Mouse (Mus musculus): ENCODE results near the gene 6430571L13Rik. TPM values are rescaled to one million over a fixed set of nuclear protein-coding genes. Genes with fewer than 3 reads are reported as not detected.

Gene 6430571L13Rik
- polyA plus RNA-seq, 1 experiment from 2014 or later, result 0.28 TPM

DNA sequence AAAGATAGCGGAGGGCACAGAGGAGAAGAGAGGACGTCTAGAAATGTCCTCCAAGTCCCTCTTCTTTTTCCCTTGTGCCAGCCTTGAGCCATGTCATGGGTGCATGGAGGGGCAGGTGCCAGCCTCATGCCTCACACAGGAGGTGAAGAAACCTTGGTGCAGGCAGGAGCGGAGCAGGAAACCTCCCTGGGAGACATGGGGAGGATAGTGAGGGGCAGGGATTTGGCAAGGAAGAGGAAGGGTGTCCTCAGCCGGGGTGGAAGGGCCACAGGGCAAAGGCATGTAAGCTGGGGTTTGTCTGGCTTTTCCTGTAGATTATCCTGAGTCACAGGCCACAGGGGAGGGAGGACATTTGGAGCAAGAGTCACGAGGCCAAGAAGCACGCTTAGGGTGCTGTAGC is 3.6 kb downstream of the 6430571L13Rik start:
- H3K4me3 ChIP-seq (replicated peaks), result no peak overlapping the region
- no peaks in the 10 kb centered on the region for H3K27me3 ChIP-seq (replicated peaks)
- H3K36me3 ChIP-seq, result no peaks in the 10 kb centered on the region
- 0 out of 2 replicates have a peak, but pooled peaks cover 4% of the 10 kb centered on the region for H3K4me1 ChIP-seq
- ATAC-seq (ENCODE audit: insufficient read depth, low FRiP score, low read depth), result no peak
- H3K4me2 ChIP-seq, result no peak overlapping the region
- WGBS, result 63% methylated on average over 6 of the region's 6 CpGs
- no peaks in the 10 kb centered on the region for H3K9me3 ChIP-seq
- no peak overlapping the region for H3K9ac ChIP-seq
- H3K27ac ChIP-seq, result no peak overlapping the region

DNA sequence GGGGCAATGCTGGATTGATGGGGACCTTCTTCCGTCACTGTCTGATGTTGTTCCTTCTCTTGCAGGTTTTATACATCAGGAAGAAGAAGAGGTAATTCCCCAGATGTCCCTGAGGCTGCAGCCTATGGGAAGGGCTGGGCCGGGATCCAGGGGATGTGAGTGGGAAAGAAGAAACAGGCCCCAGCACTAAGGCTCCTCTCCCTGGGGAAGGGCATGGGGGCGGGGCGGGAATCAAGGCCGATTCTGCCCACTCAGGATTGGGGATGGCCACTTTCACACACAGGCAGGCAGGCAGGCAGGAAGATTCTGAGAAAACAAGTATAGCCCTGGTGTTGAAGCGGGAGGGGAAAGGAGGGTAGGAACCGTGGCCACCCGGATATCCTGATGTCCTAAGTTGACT is 5.7 kb downstream of the 6430571L13Rik start:
- Histone ChIP-seq H3K4me3 (replicated peaks) (no peak overlapping the region), H3K4me2 (no peak overlapping the region), H3K4me1 (no peaks in the 10 kb centered on the region), H3K36me3 (no peaks in the 10 kb centered on the region), H3K27me3 (replicated peaks) (no peaks in the 10 kb centered on the region), H3K9ac (no peak overlapping the region), H3K27ac (no peak overlapping the region), H3K9me3 (no peaks in the 10 kb centered on the region)
- WGBS, result 82% methylated on average over 8 of the region's 8 CpGs
- ATAC-seq (ENCODE audit: insufficient read depth, low FRiP score, low read depth), result no peak

DNA sequence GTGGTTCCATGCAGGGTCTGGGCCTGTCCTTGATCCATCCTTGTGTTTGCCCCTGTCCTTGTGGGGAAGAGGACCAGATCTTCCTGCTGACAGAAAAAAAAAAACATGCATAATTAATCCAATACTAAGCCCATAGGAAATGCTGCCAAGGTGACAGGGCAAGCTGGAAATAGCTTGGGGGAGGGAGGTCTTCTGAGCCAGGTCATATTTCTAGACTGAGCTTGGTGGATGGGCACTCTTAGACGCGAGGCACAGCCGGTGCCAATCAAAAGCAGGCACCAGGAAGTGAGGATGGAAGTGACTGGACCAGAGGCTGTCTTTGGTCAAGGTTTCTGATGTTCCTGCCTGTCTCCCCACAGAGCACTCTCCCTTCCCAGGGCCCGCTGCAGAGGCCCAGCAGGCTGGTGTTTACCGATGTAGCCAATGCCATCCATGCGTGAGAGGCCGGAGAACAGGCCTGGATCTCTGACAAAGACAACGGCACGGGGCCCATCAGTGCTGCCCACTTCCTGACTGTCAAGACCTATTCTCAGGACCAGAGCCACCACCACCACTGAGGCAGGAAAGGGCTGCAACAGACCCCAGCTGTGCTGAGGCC is 7.3 kb downstream of the 6430571L13Rik start:
- H3K9me3 ChIP-seq, result no peaks in the 10 kb centered on the region
- no peak for ATAC-seq (ENCODE audit: insufficient read depth, low FRiP score, low read depth)
- H3K27me3 ChIP-seq (replicated peaks), result no peaks in the 10 kb centered on the region
- no peak overlapping the region for H3K4me3 ChIP-seq (replicated peaks)
- no peak overlapping the region for H3K9ac ChIP-seq
- H3K27ac ChIP-seq, result no peak overlapping the region
- H3K4me1 ChIP-seq, result no peaks in the 10 kb centered on the region
- WGBS, result 65% methylated on average over 9 of the region's 9 CpGs
- H3K4me2 ChIP-seq, result no peak overlapping the region
- no peaks in the 10 kb centered on the region for H3K36me3 ChIP-seq

DNA sequence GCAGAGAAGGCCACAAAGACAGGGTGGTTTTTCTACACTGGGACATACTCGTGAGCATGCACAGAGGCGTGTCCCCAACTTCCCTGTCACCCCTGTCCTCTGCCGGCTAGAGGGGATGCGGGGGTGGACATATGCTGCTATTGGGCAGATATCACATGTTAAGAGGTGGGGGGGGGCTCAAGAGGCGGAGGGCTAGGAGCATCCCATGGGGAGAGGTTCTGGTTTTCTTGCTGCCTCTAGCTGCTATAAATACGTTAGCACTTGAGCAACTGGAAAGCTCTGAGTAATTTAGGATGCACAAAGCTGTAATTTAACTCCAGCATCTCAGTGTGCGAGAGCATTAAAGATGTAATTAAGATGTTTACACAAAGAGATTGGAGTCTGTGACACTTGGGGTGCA is 8.9 kb downstream of the 6430571L13Rik start:
- WGBS, result 51% methylated on average over 7 of the region's 7 CpGs
- H3K27me3 ChIP-seq (replicated peaks), result no peaks in the 10 kb centered on the region

DNA sequence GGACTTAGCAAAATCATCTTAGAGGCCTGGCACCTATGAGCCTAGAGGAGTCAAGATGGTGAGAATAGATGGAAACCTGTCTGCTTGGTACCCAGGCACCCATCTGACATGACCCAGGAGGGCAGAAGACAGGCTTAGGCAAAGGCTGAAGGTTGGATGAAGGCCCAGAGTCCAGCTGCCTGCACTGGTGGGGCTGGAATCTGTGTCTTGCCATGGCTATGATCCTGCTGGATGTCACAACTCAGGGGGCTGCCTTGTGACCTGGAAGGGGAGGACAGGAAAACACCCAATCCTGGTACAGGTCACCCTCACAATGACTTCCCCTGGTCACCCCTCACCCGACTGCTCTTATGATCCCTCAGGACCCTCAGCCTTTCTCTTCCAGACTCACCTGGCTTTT is 14.4 kb downstream of the 6430571L13Rik start:
- H3K9ac ChIP-seq, result no peak overlapping the region
- no peaks in the 10 kb centered on the region for H3K27me3 ChIP-seq (replicated peaks)
- H3K4me2 ChIP-seq, result no peak overlapping the region
- H3K27ac ChIP-seq, result no peak overlapping the region
- H3K4me1 ChIP-seq, result no peaks in the 10 kb centered on the region
- no peaks in the 10 kb centered on the region for H3K36me3 ChIP-seq
- no peak for ATAC-seq (ENCODE audit: insufficient read depth, low FRiP score, low read depth)
- 43% methylated on average over 1 of the region's 1 CpGs for WGBS
- no peaks in the 10 kb centered on the region for H3K9me3 ChIP-seq
- no peak overlapping the region for H3K4me3 ChIP-seq (replicated peaks)

More for the DNA sequence above, 8.9 kb downstream of the 6430571L13Rik start:
- H3K36me3 ChIP-seq, result no peaks in the 10 kb centered on the region
- no peak overlapping the region for H3K4me2 ChIP-seq
- no peaks in the 10 kb centered on the region for H3K4me1 ChIP-seq
- H3K27ac ChIP-seq, result no peak overlapping the region
- no peak overlapping the region for H3K4me3 ChIP-seq (replicated peaks)
- no peak overlapping the region for H3K9ac ChIP-seq
- ATAC-seq (ENCODE audit: insufficient read depth, low FRiP score, low read depth), result no peak
- no peaks in the 10 kb centered on the region for H3K9me3 ChIP-seq

DNA sequence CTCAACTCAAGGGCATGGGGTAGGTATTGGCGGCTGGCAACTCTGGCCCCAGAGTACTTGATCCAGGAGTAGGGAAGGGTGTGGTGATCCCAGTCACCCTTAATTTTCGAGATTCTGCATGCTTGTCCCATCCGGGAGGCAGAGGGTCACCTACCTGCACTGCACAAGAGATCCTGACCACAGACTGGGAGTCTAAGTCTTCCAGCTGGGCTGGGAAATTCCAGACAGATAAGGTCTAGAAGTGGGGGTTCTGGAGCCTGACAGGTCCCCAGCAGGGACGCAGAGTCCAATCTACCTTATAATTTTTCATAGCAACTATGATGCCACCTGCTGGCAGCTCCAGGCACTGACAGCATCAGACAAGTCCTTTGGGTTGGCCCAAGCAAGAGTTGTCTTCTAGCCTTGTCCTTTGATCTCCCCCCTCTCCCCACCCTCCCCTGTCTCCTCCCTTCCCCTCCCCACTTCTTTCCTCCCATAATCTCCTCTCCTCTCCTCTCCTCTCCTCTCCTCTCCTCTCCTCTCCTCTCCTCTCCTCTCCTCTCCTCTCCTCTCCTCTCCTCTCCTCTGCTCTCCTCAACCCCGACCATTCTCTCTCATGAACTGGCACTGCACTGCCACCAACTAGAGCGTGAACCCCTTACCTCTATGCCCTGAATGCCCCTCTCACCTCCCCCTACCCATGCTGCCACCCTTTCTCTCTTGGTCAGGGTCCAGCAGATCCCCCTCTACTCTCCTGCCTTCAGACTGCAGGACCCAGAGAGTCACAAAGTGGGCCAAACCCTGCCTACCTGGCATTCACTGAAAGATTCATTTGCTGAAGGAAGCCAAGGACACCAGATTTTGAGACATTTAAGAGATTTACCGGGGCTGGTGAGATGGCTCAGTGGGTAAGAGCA is 15.7 kb downstream of the 6430571L13Rik start:
- no peaks in the 10 kb centered on the region for H3K27me3 ChIP-seq (replicated peaks)
- 0 out of 2 replicates have a peak, but pooled peaks have one; percentile 7 for ATAC-seq (ENCODE audit: insufficient read depth, low FRiP score, low read depth)
- no peak overlapping the region for H3K27ac ChIP-seq
- 43% methylated on average over 6 of the region's 7 CpGs for WGBS
- H3K9ac ChIP-seq, result no peak overlapping the region
- H3K4me1 ChIP-seq, result no peaks in the 10 kb centered on the region
- H3K36me3 ChIP-seq, result no peaks in the 10 kb centered on the region
- no peak overlapping the region for H3K4me3 ChIP-seq (replicated peaks)
- H3K9me3 ChIP-seq, result no peaks in the 10 kb centered on the region
- H3K4me2 ChIP-seq, result no peak overlapping the region

DNA sequence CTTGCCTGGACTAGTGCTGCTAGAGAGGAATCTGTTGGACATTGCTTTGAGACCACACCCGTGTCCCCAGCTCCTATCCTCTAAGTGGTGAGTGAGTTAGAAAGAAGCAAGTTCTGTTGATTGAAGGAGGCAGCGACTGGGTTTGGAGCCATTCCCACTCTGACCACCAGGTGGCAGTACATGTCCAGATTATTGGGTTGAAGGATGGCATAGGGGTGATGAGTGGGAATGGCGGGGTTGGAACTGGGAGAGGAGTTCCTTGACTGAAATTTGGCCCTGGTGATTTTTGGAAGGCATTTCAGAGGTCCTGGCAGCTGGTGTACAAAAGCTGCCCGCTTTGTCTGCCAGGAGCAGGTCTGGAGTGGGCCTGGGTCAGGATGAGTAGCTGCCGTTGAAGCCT is 17.2 kb downstream of the 6430571L13Rik start:
- Histone ChIP-seq H3K9me3 (no peaks in the 10 kb centered on the region), H3K9ac (no peak overlapping the region), H3K4me1 (no peaks in the 10 kb centered on the region), H3K4me3 (replicated peaks) (no peak overlapping the region), H3K27ac (no peak overlapping the region), H3K27me3 (replicated peaks) (no peaks in the 10 kb centered on the region), H3K36me3 (no peaks in the 10 kb centered on the region), H3K4me2 (no peak overlapping the region)
- ATAC-seq (ENCODE audit: insufficient read depth, low FRiP score, low read depth), result no peak
- WGBS, result 23% methylated on average over 5 of the region's 5 CpGs

DNA sequence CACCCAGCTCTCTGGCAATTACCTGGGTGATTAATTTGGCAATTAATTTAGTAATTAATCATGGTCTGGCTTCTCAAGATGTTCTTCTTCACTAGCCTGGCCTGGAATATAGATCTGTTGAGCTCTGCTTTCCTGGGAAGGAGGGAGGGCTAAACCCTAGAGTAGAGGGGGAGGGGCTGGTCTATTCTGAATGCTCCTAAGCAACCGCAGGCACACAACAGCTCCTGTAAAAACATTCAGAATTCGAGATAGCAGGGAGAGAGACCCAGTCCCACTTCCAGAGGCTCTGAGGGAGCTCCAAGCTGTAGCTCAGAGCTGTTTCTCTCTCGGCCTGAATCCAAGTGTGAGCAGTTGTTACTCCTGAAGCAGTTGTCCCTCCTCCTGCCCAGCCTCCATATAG is 20.6 kb downstream of the 6430571L13Rik start:
- no peak overlapping the region for H3K4me3 ChIP-seq (replicated peaks)
- no peaks in the 10 kb centered on the region for H3K9me3 ChIP-seq
- ATAC-seq (ENCODE audit: insufficient read depth, low FRiP score, low read depth), result no peak
- no peak overlapping the region for H3K9ac ChIP-seq
- no peak overlapping the region for H3K27ac ChIP-seq
- no peaks in the 10 kb centered on the region for H3K4me1 ChIP-seq
- 9% methylated on average over 3 of the region's 3 CpGs for WGBS
- no peak overlapping the region for H3K4me2 ChIP-seq
- no peaks in the 10 kb centered on the region for H3K36me3 ChIP-seq
- no peaks in the 10 kb centered on the region for H3K27me3 ChIP-seq (replicated peaks)

DNA sequence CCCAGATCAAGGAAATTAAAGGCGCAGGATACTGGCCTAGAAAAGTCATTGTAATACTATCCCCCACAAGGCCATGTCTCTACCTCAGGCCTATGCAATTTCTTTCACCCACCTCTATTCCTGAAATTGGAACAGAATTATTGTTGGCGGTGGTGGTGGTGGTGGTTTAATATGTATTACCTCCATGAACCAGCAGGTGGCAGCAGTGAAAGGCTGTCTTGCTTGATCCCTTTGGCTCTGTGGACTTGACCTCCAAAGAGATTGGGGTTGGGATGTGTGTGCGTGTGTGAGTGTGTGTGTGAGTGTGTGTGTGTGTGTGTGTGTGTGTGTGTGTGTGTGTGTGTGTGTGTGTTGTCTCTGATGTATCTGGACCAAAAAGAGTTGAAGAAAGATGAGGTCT is 26.2 kb downstream of the 6430571L13Rik start:
- no peak for ATAC-seq (ENCODE audit: insufficient read depth, low FRiP score, low read depth)
- Histone ChIP-seq H3K36me3 (no peaks in the 10 kb centered on the region), H3K9me3 (no peaks in the 10 kb centered on the region), H3K9ac (no peak overlapping the region), H3K27me3 (replicated peaks) (no peaks in the 10 kb centered on the region; the same call in 1 of the 2 replicates), H3K4me2 (no peak overlapping the region), H3K4me3 (replicated peaks) (no peak overlapping the region), H3K4me1 (no peaks in the 10 kb centered on the region), H3K27ac (no peak overlapping the region)
- WGBS, result 7% methylated on average over 3 of the region's 3 CpGs

DNA sequence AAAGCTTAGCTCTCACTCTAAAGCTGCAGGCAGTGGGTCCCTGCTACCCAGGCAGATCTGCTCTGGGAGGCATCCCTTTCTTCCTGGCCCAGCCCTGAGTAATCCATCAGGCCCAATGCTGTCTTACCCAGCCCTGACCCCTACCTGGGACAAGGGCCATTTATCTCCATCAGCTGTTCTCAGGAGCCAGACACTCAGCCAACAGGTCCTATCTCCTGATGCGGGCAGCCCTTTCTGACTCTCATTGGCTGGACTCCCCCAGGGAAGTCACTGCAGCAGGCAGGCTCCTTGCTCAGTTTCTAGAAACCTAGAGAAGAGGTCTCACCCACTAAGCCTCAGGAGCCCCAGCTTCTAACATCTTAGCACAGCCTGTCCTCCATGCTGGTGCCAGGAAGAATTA is 27.9 kb downstream of the 6430571L13Rik start:
- 37% methylated on average over 1 of the region's 1 CpGs for WGBS
- Histone ChIP-seq H3K4me3 (replicated peaks) (no peak overlapping the region), H3K4me2 (no peak overlapping the region), H3K9ac (no peak overlapping the region), H3K4me1 (no peaks in the 10 kb centered on the region), H3K27ac (no peak overlapping the region), H3K36me3 (no peaks in the 10 kb centered on the region), H3K27me3 (replicated peaks) (no peaks in the 10 kb centered on the region; the same call in 1 of the 2 replicates), H3K9me3 (no peaks in the 10 kb centered on the region)
- ATAC-seq (ENCODE audit: insufficient read depth, low FRiP score, low read depth), result no peak

DNA sequence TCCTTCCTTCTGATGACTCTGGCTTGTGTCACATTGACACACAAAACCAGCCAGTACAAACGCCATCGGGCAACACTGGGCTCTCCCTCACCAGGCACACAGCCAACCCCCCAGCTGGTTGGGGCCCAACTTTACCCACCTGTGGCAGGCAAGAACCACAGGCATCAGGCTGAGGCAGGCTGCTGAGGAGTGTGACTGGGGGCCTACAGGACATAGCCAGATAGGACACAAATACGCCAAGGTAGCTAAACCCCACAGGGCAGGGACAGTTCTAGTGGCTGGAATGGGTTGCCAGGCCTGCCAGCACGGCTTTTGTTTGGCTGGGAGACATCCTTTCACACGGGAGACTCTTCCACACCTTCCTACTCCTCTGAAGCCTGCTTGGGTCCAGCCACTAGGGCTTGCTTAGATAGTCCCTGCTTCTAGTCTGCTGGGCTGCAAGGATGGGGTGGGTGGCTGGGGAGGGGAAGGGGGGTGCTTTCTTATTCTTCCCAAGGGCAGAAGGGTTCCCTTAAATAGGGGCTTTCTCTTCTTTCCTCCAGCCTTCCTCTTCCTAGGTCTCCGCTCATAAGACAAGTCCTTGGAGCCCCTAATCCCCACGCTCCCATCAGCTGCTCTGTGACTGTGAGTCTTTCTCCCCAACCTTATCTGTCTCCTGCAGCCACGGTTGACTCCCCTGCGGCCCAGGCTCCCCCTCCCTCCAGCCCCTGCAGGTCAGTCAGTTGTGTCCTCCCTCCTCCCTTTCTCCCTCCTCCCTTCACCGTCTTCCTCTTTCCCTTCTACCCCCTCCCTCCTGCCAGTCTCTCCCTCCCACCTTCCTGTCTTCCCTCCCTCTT is 29.1 kb downstream of the 6430571L13Rik start:
- H3K4me3 ChIP-seq (replicated peaks), result no peak overlapping the region
- peaks cover 6% of the 10 kb centered on the region; the same call in 1 of the 2 replicates for H3K27me3 ChIP-seq (replicated peaks)
- H3K9me3 ChIP-seq, result no peaks in the 10 kb centered on the region
- H3K27ac ChIP-seq, result no peak overlapping the region
- H3K9ac ChIP-seq, result no peak overlapping the region
- peak; percentile 90 for ATAC-seq (ENCODE audit: insufficient read depth, low FRiP score, low read depth)
- WGBS, result 35% methylated on average over 10 of the region's 10 CpGs
- H3K4me2 ChIP-seq, result no peak overlapping the region
- no peaks in the 10 kb centered on the region for H3K4me1 ChIP-seq
- no peaks in the 10 kb centered on the region for H3K36me3 ChIP-seq

DNA sequence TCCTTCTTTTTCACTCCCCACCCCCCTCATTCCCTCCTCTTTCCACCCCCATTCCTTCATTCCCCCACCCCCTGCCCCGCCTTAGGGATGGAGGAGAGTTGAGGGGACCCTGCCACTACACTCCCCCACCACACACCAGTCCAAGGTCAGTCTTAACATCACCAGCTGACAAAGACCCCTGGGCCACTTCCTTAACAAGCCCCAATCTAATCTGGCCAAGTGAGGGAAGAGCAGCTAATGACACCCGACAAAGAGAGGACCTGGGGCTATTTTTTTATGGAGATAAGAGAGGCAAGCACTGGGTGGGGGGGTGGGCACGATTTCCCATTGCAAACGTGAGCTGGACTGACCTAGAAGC is 29.7 kb downstream of the 6430571L13Rik start:
- Histone ChIP-seq H3K4me2 (no peak overlapping the region), H3K9me3 (no peaks in the 10 kb centered on the region)
- 14% methylated on average over 4 of the region's 4 CpGs for WGBS

More for the DNA sequence above, 29.7 kb downstream of the 6430571L13Rik start:
- H3K4me1 ChIP-seq, result no peaks in the 10 kb centered on the region
- ATAC-seq (ENCODE audit: insufficient read depth, low FRiP score, low read depth), result no peak
- no peaks in the 10 kb centered on the region for H3K36me3 ChIP-seq
- H3K27me3 ChIP-seq (replicated peaks), result peaks cover 11% of the 10 kb centered on the region
- H3K27ac ChIP-seq, result no peak overlapping the region
- no peak overlapping the region for H3K9ac ChIP-seq
- H3K4me3 ChIP-seq (replicated peaks), result no peak overlapping the region

Data from stomach, embryonic 15.5 days (tissue).